Mouse (Mus musculus) CH12.LX (cell line): Measurements from ENCODE around the gene Lhpp. TPM values are rescaled to one million over a fixed set of nuclear protein-coding genes. Genes with fewer than 3 reads are reported as not detected.

Experiments
- DNase-seq: peaks from one replicate; pipeline ENCODE4 v3.0.0-alpha.2; 2013; ENCODE audit errors: extremely low read depth
- H3K27ac ChIP-seq: 2 replicates; pipeline ENCODE4 v1.5.1; 2012; ENCODE audit warnings: low read depth, mild to moderate bottlenecking, control low read depth, moderate library complexity; ENCODE audit not compliant: insufficient read depth
- H3K27me3 ChIP-seq: replicated peaks from 2 replicates; pipeline ENCODE3; 2012; ENCODE audit warnings: inconsistent platforms
- H3K36me3 ChIP-seq, 2 experiments: replicated peaks in 1 of 2; 2 replicates each; pipeline versions ENCODE3 to v1.6.1; 2012; ENCODE audit warnings: inconsistent platforms in 1 of 2, low read length in 1 of 2, mild to moderate bottlenecking in 1 of 2, mixed read lengths in 1 of 2, moderate library complexity in 1 of 2; ENCODE audit not compliant: control insufficient read depth in 1 of 2, insufficient read depth in 1 of 2
- H3K4me1 ChIP-seq, 2 experiments: 2 replicates each; pipeline ENCODE4 v1.6.1; 2012; ENCODE audit warnings: inconsistent platforms in 1 of 2, moderate library complexity in 1 of 2; ENCODE audit not compliant: insufficient read depth in 2 of 2, control insufficient read depth in 1 of 2
- H3K4me2 ChIP-seq: 2 replicates; pipeline ENCODE4 v1.6.1; 2012; ENCODE audit warnings: low read depth, mild to moderate bottlenecking, control low read depth; ENCODE audit not compliant: poor library complexity, insufficient read depth, severe bottlenecking
- H3K4me3 ChIP-seq, 3 experiments: fragments of 150-350 bp in 1 of 3; sonication (generic) in 1 of 3; replicated peaks in 1 of 3; 2 replicates each; pipeline versions ENCODE3 to v1.5.1; 2011 to 2012; ENCODE audit warnings: low read depth in 2 of 3, low read length in 2 of 3, mild to moderate bottlenecking in 2 of 3, moderate library complexity in 2 of 3, control low read depth in 1 of 3, improper control_type of control experiment in 1 of 3, inconsistent platforms in 1 of 3, mixed read lengths in 1 of 3; ENCODE audit not compliant: poor library complexity in 1 of 3
- H3K79me2 ChIP-seq: replicated peaks from 2 replicates; pipeline ENCODE4 v1.6.1; 2012; ENCODE audit warnings: mild to moderate bottlenecking, moderate library complexity; ENCODE audit not compliant: control insufficient read depth, poor library complexity, insufficient read depth, severe bottlenecking; ENCODE audit errors: extremely low read depth
- H3K9ac ChIP-seq: 2 replicates; pipeline ENCODE4 v1.6.1; 2012; ENCODE audit warnings: low read depth, mild to moderate bottlenecking, control low read depth, moderate library complexity; ENCODE audit not compliant: insufficient read depth
- H3K9me3 ChIP-seq: replicated peaks from 2 replicates; pipeline ENCODE3; 2012; ENCODE audit warnings: low read length, inconsistent platforms, mixed read lengths
- BHLHE40 ChIP-seq: IDR thresholded peaks from 2 replicates; pipeline ENCODE4 v1.6.1; 2011; ENCODE audit warnings: mild to moderate bottlenecking, low read depth, low read length, improper control_type of control experiment
- CTCF ChIP-seq, 2 experiments: IDR thresholded peaks in 1 of 2; conservative IDR thresholded peaks in 1 of 2; 2 replicates each; pipeline ENCODE4 v1.5.1; 2011 to 2012; ENCODE audit warnings: low read depth in 2 of 2, low read length in 2 of 2, improper control_type of control experiment in 1 of 2, inconsistent platforms in 1 of 2, mild to moderate bottlenecking in 1 of 2, moderate library complexity in 1 of 2
- ETS1 ChIP-seq: conservative IDR thresholded peaks from 2 replicates; pipeline ENCODE4 v1.6.1; 2012; ENCODE audit warnings: low read depth, mild to moderate bottlenecking, inconsistent platforms, low read length, improper control_type of control experiment, moderate library complexity
- IRF4 ChIP-seq: IDR thresholded peaks from 2 replicates; pipeline ENCODE4 v1.6.1; 2014; ENCODE audit warnings: low read depth, mild to moderate bottlenecking, inconsistent platforms, low read length, improper control_type of control experiment
- JUN ChIP-seq: IDR thresholded peaks from 2 replicates; pipeline ENCODE4 v1.6.1; 2011; ENCODE audit warnings: low read depth, mild to moderate bottlenecking, low read length, improper control_type of control experiment, moderate library complexity; ENCODE audit not compliant: insufficient read depth
- KAT2A ChIP-seq: IDR thresholded peaks from 2 replicates; pipeline ENCODE4 v1.6.1; 2012; ENCODE audit warnings: low read length, improper control_type of control experiment, inconsistent platforms; ENCODE audit not compliant: insufficient replicate concordance
- MAFK ChIP-seq: IDR thresholded peaks from 2 replicates; pipeline ENCODE4 v1.6.1; 2011; ENCODE audit warnings: low read length, improper control_type of control experiment; ENCODE audit not compliant: insufficient replicate concordance
- MEF2A ChIP-seq: IDR thresholded peaks from 2 replicates; pipeline ENCODE4 v1.6.1; 2014; ENCODE audit warnings: low read depth, mild to moderate bottlenecking, inconsistent platforms, low read length, improper control_type of control experiment, borderline replicate concordance
- MYC ChIP-seq: IDR thresholded peaks from 2 replicates; pipeline ENCODE4 v1.6.1; 2011; ENCODE audit warnings: low read depth, mild to moderate bottlenecking, improper control_type of control experiment, low read length
- POLR2A ChIP-seq: IDR thresholded peaks from 2 replicates; pipeline ENCODE4 v1.6.1; 2011; ENCODE audit warnings: low read depth, mild to moderate bottlenecking, improper control_type of control experiment, low read length
- POLR2AphosphoS2 ChIP-seq: IDR thresholded peaks from 2 replicates; pipeline ENCODE4 v1.6.1; 2011; ENCODE audit warnings: low read depth, low read length, improper control_type of control experiment
- RAD21 ChIP-seq: IDR thresholded peaks from 2 replicates; pipeline ENCODE4 v1.6.1; 2011; ENCODE audit warnings: low read depth, mild to moderate bottlenecking, low read length, improper control_type of control experiment, moderate library complexity
- SIN3A ChIP-seq: IDR thresholded peaks from 2 replicates; pipeline ENCODE4 v1.6.1; 2012; ENCODE audit warnings: low read length, improper control_type of control experiment, inconsistent platforms
- TCF12 ChIP-seq: IDR thresholded peaks from 2 replicates; pipeline ENCODE4 v1.6.1; 2014; ENCODE audit warnings: low read depth, mild to moderate bottlenecking, inconsistent platforms, low read length, improper control_type of control experiment
- ZKSCAN1 ChIP-seq: IDR thresholded peaks from 2 replicates; pipeline ENCODE4 v1.6.1; 2012; ENCODE audit warnings: low read depth, inconsistent platforms, low read length, improper control_type of control experiment, borderline replicate concordance
- ZMIZ1 ChIP-seq: IDR thresholded peaks from 2 replicates; pipeline ENCODE4 v1.6.1; 2012; ENCODE audit warnings: low read depth, mild to moderate bottlenecking, inconsistent platforms, low read length, improper control_type of control experiment
- dilution Hi-C: fragments of 300-500 bp; cut with MboI; formaldehyde crosslinking; loops from 2 replicates; pipeline ENCODE4 v1.14.3; 2020; ENCODE audit warnings: low sequenced_read_pairs; ENCODE audit not compliant: extremely low pct_unique_long_range_greater_than_20kb, extremely low pct_ligation_motif_present
- in situ Hi-C: fragments of 300-500 bp; cut with MboI; formaldehyde crosslinking; loops from 3 replicates; pipeline ENCODE4 v1.14.3; 2019; ENCODE audit warnings: low sequenced_read_pairs, low pct_ligation_motif_present, low pct_unique_long_range_greater_than_20kb, mixed read lengths
- polyA plus RNA-seq: library from polyadenylated mRNA; unstranded; fragments of >175 nt; gene quantifications from 2 replicates; pipeline ENCODE4 v1.2.1, GENCODE M21; 2012; ENCODE audit warnings: low read depth; ENCODE audit not compliant: insufficient read length
- total RNA-seq, 2 experiments: library from RNA; depleted of rRNA; stranded (reverse); fragments of 300-350 nt in 1 of 2; fragments of >200 nt in 1 of 2; gene quantifications; 2 replicates each; pipeline ENCODE4 v1.2.3; 2012 to 2014

The Lhpp gene
- total and polyA plus RNA-seq, 3 experiments, result 7.8 to 15.4 (median 14.6) TPM

- peak; percentile 74 for DNase-seq
- H3K9me3 ChIP-seq, result no peaks in the 10 kb centered on the region
- no peak overlapping the region for H3K4me3 ChIP-seq
- H3K27ac ChIP-seq, result no peak overlapping the region
- H3K27me3 ChIP-seq, result no peaks in the 10 kb centered on the region
- no peak overlapping the region for H3K9ac ChIP-seq
- peaks cover 12 to 31% of the 10 kb centered on the region in 2 experiments for H3K4me1 ChIP-seq
- dilution Hi-C loops (no loop called here), in situ Hi-C loops (loop anchor here (5.0 kb wide), 1 partner anchor 135 kb away; no protein-coding TSS in a partner anchor)
- peaks cover 0 to 5% of the 10 kb centered on the region in 2 experiments for H3K36me3 ChIP-seq
- H3K79me2 ChIP-seq, result no peaks in the 10 kb centered on the region
- TF ChIP-seq SIN3A (no peak), RAD21 (no peak), BHLHE40 (peak; percentile 55), TCF12 (peak; percentile 27; the same call in 1 of the 2 replicates), IRF4 (no peak), POLR2A (peak; percentile 29; the same call in 1 of the 2 replicates), ETS1 (peak; percentile 43; the same call in 1 of the 2 replicates)
- H3K4me2 ChIP-seq, result no peak overlapping the region
Measured at GRCm38 (mm10) chr7:132672481-132672959, 62.1 kb downstream of the Lhpp start.

GRCm38 (mm10) chr7:132673931-132674755, 63.7 kb downstream of the Lhpp start:
- no peak overlapping the region for H3K9ac ChIP-seq
- H3K4me2 ChIP-seq, result no peak overlapping the region
- in situ Hi-C loops, result loop anchor here (5.0 kb wide), 1 partner anchor 133 kb away; no protein-coding TSS in a partner anchor
- dilution Hi-C loops, result no loop called here
- no peak overlapping the region for H3K4me3 ChIP-seq
- H3K27me3 ChIP-seq, result no peaks in the 10 kb centered on the region
- peaks cover 12 to 32% of the 10 kb centered on the region in 2 experiments for H3K4me1 ChIP-seq
- H3K27ac ChIP-seq, result no peak overlapping the region
- no peaks in the 10 kb centered on the region for H3K9me3 ChIP-seq
- TF ChIP-seq MEF2A (no peak), RAD21 (peak; percentile 39), CTCF (conservative IDR thresholded peaks at IDR 0.05 in 1 of 2, IDR thresholded peaks at IDR 0.05 in 1 of 2; ENCODE audit: low read depth in 2 of 2, low read length in 2 of 2) (peak in 1 of 2 experiments; percentile 48; a peak in 2 of 4 replicates)
- no peaks in the 10 kb centered on the region for H3K79me2 ChIP-seq
- peaks cover 0 to 8% of the 10 kb centered on the region in 2 experiments for H3K36me3 ChIP-seq
- no peak for DNase-seq

GRCm38 (mm10) chr7:132675922-132676321, 65.5 kb downstream of the Lhpp start:
- dilution Hi-C loops (no loop called here), in situ Hi-C loops (no loop called here)
- Histone ChIP-seq H3K27me3 (no peaks in the 10 kb centered on the region), H3K4me1 (peaks cover 14 to 47% of the 10 kb centered on the region in 2 experiments), H3K4me3 (no peak overlapping the region), H3K4me2 (no peak overlapping the region), H3K9me3 (no peaks in the 10 kb centered on the region), H3K9ac (no peak overlapping the region), H3K79me2 (no peaks in the 10 kb centered on the region), H3K27ac (no peak overlapping the region), H3K36me3 (peaks cover 0 to 7% of the 10 kb centered on the region in 2 experiments)
- no peak for DNase-seq
- TF ChIP-seq MAFK (no peak), ZMIZ1 (no peak), JUN (no peak), MYC (no peak), ZKSCAN1 (no peak), BHLHE40 (no peak), KAT2A (no peak), POLR2AphosphoS2 (no peak), TCF12 (no peak), POLR2A (no peak)
